Mouse (Mus musculus): ENCODE measurements around the gene Ddb1.
A peak's percentile ranks its signal among the peaks of the same experiment; 100 is the strongest.

The Ddb1 gene

DNA sequence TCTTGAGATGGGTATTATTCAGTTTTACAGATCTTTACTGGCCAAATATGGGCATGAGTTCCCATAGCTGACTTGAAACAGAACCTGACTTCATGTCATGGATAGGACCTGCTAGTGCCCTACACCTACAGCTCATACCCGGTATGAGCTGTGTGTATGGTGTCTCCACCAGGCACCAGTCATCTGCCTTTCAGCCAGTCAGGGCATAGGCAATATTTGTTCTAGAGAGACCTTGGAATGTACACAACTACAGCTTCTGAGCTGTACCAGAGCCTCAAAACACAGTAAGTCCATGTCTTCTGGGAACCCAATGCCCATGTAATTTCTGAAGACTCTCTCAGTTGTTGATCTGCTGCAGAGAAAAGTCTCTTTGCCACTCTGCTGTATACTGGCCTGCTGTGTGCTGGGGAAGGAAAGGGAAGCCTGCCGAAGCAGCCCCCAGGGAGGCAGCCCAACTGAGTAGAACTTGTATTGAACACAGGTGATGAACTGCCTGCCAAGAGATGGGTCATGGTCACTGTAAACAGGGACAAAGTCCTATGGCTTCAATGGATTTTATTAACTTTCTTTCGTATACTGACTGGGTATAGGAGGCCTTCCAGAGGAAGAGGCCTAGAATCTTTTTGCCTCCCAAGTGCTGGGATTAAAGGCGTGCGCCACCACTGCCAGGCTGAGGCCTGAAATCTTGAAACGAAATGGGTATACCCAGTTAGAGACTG, 13.3 kb upstream of the Ddb1 start:
- no peak for DNase-seq (ENCODE audit: low read depth, low spot score)

DNA sequence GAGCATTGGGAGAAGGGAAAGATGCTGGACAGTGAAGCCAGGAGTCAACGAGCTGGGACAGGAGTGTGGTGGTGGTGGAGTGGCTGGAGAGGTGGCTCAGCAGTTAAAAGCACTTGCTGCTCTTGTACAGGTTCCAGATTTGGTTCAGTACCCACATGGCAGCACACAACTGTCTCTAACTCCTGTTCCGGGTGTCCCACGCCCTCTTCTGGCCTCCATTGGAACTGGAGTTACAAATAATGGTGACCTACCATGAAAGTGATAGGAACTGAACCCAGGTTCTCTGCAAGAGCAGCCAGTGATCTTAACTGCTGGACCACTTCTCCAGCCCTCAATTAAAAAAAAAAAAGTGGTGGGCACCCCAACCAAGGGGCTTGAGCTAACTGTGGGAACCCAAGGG, 6.9 kb upstream of the Ddb1 start:
- DNase-seq (ENCODE audit: low read depth, low spot score) = peak; percentile 65

DNA sequence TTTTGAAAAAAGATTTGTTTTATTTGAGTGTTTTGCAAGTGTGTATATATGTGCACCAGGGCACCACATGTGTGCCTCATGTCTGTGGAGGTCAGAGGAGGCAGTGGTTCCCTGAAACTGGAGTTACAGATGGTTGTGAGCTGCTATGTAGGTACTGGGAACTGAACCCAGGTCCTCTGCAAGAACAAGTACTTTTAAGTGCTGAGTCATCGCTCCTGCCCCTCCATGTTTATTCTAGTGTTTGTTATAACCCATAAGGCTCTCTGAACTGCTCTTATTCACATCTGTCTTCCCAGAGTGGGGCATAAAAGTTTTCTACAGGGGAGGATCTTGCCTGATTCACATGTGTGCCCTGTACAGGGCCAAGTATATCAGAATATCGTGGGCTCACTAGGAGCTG, 5.5 kb upstream of the Ddb1 start:
- no peak for DNase-seq (ENCODE audit: low read depth, low spot score)

DNA sequence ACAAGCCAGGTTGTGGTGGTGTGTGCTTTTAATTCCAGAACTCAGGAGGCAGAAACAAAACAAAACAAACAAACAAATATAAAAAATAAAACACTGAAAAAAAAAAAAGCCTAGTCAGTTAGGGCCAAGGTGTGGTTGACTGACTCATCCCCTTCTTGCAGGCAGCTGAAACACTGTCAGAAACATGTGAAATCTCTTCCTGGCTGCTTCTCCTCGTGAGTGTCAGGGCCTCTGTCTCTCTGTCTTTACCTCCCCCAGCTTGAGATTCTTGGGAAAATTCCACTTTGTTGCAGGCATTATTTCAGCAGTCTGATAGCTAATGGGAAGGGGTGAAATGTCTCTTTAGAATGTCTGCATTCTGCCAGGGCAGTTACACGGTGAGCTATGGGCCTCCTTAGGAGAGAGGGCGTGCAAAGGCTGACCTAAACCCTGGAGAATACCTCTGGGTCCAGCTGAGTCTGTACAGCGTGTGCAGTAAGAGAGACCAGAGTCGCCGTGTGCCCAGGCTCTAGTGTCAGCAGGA, 2.8 kb upstream of the Ddb1 start:
- no peak for DNase-seq (ENCODE audit: low read depth, low spot score)

DNA sequence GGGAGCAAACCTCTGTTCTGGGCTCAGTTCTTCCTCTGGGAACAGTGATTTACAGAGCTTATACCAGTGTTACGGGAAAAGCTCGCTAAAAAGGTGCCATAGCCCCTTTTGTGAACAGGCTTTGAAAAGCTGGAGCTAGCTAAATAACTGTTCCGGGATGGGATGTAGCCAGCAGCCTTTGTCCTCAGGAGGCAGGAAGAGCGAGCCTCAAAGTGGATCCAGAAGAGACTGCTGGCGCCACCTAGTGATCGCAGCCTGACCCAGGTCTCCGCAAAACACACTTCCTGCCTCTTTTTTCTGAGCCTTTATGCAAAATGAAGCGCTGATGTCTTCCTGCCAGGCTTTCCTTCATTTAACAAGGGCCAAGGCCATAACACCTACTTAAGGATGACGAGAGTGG, 2.3 kb upstream of the Ddb1 start:
- peak; percentile 92 for DNase-seq (ENCODE audit: low read depth, low spot score)

DNA sequence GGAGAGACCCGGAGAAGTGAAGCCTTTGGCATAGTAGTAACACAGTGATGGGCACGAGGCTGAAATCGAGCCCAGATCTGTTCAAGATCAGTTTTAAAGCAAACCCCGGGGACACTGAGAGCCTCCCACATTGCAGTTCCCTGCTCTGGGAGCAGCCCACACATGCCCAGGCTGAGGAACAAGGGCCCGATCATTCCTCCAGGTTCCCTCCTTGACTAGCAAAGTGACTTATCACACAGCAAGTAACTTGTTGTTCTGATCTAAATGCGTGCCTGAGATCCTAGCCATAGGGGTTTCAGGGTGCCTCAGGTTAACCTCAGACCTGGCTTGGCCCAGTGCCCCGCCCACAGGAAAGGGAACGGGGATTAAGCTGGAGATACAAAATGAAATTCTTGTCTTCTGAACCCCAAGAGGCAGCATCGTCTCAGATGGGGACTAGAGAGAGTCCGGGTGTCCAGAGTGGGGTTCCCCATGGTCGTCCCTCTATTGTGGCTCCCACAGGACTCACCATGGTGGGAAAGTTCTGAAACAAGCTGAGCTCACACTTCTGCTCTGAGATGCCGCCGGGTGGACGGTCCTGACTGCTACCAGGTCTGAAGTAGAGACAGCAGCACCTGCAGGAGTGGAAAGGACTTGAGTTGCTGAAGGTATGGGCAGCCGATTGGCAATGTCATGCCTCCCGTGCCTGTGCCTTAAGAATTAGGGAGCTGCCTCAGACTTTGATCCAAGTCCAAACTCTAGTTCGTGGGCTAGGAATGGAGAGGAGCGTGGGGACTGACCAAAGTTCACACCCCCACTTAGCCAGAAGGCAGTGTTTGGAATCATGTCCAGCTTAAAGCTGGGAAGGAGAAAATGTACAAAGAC, 1.2 kb upstream of the Ddb1 start:
- no peak for DNase-seq (ENCODE audit: low read depth, low spot score)

DNA sequence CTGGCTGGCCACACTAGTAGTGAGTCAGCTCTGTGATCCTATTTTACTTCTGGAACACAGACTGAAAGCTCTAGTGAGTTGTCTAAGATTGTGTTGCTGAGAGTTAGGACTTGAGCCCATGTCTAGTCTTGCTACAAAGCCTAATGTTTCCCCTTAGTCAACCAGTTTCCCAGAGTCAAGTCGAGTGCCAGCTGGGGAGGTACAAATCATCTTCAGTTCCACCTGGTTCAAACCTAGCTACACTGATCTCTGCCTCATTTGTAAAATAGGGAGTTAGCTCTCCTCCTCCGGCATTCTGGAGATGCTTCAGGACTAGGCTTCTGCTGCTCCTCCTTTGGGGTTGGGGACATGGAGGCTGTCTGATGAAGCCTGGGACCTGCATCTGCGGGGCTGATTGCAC, 593 bp upstream of the Ddb1 start:
- DNase-seq (ENCODE audit: low read depth, low spot score) = no peak

DNA sequence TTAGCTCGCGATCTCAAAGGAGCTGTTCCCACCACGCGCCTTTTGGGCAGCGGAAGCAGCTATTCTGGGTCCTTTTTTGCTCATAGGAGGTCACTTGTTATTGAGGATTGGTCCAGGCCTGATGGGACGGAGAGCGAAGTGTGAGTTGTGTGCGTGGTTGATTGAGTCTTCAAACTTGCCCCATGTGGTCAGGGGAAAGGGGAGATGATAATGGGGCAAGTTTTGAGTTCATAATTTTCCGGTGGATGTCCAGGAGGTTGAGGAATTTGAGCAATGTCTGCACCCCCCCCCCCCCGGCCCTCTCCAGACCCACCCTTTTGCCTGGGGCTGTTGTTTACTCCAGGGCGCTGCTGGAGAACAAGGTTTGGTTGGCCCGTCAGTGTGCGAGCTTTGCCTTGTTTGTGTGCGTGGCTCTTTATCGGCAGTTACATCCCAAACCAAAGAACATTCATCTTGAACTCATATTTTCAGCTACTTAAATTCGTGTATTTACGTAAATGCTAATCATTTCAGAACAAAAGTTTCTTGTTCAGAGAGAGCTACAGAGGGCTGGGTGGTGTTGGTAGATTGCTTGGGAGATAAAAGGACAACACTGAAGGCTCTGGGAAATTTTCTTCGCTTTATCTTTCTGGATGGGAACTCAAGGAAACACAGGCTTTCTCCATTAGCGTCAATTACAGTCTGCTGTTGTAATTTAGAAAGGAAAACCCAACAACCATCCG, 935 bp downstream of the Ddb1 start:
- DNase-seq (ENCODE audit: low read depth, low spot score) = peak; percentile 86

DNA sequence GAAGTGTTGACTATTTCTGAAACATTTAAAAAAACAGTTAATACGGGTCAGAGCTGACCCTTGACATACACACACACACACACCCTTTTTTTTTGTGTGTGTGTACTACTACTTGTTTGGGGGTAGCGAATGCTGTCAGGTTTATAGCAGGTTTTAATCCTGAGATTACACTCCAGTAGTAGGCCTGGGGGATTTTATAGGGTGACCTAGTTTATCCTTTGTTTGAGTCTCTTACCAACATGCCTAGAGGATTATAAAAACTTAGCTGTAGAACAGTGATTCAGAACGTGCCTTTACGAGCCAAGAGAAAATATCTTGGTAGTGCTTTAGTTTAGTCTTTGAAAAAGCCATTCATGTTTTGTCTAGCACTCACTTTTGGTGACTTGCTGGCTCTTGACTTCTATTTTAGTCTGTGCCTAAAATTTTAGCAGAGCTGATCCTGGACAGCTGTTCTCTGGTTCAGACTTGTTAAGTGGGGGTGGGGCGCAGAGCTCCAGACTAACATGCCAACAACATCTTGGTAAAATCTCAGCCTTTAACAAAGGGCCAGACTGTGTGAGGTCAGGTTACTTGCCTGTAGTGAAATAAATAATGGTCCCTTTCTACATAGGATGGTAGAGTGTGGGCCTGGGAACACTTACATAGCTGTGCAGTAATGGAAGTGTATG, 3.6 kb downstream of the Ddb1 start:
- DNase-seq (ENCODE audit: low read depth, low spot score) = no peak

DNA sequence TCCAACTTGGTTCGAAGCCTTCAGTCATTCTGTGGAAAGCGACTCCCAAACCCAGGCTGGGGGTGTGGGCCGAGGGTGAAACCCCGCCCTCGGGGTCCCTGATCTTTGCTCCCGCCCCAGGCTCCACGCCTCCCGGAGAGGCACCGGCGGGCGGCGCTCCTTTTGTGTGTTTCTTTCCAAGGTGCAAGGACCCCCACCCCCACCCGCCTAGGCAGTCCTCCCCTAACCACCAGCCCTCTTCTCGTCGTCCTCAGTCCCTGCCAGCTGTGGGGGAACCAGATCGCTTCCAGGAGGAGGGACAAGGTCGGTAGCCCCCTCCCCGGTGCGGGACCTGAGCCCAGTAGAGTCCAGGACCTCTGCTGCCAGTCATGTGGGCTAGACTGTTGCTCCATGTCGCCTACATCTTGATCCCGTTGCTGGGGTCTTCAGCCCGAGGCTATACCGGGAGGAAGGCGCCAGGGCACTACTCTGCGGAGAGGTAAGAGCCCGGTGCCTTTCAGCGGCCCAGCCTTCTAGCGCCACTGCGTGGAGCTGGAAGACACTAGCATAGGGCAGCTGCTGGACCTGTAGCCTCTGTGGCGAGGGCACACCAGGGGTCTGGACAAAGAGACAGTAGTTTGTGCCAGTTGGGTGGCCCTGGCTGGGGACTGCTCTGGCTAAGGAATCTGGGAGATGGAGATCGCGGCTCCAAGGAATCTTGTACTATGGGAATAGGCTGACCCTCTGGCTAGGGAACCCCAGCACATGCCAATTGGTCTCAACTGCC, 29.2 kb downstream of the Ddb1 start, which contains the start of gene Vwce:
TSS of gene Vwce (plus strand) at position 108 of the 766 bp plus-strand sequence.
- DNase-seq (ENCODE audit: low read depth, low spot score) = peak; percentile 48

DNA sequence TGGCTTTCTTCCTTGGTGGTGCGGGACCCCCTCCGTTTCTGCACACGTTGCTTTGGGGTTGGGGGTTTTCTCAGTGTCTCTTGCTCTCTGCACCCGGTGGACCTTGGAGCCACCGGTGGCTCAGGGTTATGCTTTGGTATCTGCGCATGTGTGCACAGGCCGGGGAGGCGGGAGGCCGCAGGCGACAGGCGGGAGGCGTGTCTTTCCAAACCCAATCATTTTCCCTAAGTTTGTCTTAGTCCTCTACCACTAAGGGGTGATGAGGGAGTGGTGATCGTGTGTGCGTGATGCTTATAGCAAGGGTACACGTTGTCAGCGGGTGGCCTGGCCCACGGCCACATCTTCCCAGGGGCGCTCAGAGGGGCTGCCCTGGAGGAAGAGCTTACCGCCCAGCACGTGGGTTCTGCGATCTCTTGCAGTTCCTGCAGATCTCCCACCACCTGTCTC, 29.8 kb downstream of the Ddb1 start:
- DNase-seq (ENCODE audit: low read depth, low spot score) = peak; percentile 65

DNA sequence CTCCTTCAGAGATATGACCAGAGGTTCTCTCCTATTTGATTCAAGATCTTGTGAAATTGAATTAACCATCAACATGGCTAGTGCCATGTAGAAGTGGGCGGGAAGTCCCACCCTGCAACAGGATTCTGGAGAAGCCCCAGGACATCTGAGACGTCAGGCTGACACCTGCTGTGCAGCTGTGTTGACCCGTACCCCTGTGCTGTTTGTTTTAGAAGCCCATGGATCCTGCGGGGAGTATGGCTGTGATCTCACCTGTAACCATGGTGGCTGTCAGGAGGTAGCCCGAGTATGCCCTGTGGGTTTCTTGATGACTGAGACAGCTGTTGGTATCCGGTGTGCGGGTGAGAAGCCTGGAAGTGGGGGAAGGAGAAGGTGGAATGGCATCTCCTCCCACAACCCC, 32.7 kb downstream of the Ddb1 start:
- DNase-seq (ENCODE audit: low read depth, low spot score) = no peak

DNA sequence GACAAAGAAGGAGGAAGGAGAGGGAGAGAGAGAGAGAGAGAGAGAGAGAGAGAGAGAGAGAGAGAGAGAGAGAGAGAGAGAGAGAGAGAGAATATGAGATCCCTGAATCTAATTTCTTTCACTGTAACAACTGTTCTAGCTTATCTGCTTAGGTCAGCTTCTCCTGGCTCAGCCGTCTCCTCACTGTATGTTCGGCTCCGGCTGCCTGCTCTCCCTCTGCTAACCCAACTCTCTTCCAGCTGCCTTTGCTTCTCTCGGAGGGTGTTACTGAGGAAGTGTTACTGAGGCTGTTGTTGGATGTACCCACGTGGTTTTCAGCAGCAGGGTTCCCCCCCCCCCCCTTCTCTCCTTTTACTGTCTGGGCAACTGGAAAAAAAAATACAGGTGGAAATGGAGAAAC, 35.0 kb downstream of the Ddb1 start:
- no peak for DNase-seq (ENCODE audit: low read depth, low spot score)

DNA sequence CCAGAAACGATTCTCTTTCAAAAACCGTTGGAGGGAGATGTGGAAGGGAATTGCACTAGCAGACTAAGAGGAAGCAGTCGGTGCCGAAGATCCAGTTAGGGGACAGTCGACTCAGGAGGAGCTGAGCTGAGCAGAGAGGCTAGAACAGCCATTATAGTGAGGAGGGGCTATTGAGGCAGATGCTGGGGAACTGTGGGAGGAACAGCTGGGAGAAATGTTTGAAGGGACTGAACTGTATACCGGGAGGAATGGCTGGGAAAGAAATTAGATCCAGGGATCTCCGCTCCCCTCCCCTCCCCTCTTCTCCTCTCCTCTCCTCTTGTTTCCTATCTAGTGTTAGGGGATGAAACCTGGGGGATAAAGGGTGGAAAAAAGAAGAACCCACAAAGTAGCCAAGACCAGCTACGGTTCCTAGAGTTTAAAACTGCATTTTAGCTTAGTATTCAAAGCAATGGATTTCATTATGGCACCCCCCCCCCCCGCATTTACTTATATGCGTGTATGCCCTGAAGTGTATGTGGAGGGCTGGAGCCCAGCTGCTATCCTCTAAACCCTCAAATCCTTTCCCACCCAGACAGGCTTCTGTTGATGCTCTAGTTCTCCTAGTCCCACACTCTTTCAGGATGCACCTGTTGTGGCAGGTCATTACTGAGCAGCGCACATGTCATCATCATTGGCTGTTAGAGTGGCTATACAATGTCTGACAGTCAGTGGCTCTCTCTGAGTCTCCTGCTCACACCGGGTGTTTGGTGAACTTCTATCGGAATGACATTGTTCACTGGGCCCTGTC, 35.7 kb downstream of the Ddb1 start:
- DNase-seq (ENCODE audit: low read depth, low spot score) = no peak

DNA sequence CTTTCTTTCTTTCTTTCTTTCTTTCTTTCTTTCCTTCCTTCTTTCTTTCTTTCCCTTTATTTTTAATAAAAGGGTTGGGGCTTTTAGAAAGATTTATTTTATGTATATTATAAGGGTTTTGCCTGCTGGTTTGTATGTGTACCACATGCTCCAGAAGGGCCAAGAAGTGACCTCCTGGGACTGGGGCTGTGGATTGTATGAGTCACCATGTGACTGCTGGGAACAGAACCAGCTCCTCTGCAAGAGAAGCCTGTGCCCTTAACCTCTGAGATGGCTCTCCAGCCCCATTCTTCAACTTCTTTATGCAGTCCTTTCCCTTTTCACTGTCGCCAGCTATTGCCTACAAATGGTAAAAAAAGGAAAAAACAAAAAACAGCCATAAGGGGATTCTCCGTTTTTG, 40.5 kb downstream of the Ddb1 start:
- no peak for DNase-seq (ENCODE audit: low read depth, low spot score)

DNA sequence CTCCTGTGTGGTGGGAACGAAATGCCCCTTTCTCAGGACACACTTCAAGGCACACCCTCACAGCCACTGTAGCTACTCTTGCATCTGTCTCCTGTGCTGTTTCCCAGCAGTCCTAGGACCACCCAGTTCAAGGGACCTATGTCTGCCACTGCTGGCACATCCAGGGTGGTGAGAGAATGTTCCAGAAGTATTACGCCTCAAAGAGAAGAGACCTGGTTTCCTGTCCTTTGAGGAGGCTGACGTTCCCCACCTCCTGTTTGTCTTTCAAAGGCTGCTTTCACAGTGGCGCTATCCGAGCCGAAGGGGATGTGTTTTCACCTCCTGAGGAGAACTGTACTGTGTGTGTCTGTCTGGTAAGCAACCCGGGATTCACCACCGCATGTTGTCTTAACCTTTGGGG, 43.0 kb downstream of the Ddb1 start:
- DNase-seq (ENCODE audit: low read depth, low spot score) = no peak

DNA sequence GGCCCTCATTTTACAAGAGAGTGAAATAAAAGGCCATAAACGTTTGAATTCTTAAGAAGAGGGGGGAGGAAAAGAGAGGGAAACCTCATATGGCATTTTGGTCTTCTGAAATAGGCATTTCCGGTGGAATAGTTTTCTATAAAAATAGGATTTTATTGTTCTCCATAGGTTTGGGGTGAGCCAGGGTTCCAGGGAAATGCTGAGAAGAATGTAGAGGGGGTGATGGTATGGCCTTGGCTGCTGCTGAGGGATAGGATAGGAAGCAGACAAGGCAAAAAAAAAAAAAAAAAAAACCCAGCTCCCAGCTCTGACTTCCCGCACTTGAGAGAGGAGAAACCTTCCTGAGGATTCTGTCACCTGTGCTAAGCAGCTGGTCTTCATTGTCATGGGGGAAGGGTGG, 50.9 kb downstream of the Ddb1 start:
- no peak for DNase-seq (ENCODE audit: low read depth, low spot score)

DNA sequence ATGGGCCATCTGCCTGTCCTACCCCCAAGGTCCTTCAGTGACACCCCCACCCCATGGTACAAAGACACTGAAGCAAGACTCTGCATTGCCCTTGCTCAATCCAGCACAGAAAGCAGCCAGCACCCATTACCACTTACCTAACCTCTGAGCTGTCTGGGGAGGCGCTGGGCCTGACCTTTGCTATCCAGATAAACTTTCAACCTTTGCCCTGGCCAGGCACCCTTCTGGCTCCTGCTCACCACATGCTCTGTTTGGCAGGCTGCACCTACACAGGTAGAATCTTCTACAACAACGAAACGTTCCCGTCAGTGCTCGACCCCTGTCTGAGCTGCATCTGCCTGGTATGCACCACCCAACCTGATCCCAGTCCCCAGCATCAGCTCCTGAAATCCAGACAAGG, 52.6 kb downstream of the Ddb1 start:
- DNase-seq (ENCODE audit: low read depth, low spot score) = no peak

DNA sequence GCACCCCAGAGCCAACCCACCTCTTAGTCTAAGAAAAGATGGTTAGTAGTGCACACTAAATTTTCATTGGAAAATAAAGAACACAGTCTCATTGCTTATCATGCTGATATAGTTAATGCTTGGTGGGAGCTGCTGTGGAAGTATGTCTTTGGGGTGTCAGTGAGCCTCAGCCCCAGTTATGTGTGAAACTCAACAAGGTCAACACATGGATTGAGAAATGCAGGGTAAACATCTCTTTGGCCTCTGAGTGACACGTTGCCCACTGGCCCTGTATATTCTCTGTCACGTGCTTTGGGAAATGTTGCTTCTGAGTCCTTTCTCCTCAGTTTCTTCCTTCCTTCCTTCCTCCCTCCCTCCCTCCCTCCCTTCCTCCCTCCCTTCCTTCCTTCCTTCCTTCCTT, 53.3 kb downstream of the Ddb1 start:
- no peak for DNase-seq (ENCODE audit: low read depth, low spot score)

DNA sequence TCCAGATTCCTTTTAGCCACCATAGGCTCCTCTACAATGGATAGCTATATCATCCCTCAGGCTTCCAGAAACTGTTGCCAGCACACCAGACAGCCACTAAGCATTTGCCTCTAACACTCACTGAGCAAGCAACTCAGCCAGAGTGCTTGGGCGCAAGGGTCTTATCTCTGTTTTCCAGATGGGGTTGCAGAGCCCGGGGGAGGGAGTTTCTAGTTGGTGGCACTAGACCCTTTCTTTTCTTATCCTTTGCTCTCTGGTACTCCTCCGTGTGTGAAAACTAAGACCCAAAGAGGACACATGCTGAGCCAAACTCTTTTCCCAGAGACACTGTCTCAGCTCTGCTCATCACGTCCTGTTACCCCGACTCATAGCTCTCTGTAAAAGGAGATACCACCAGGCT, 56.2 kb downstream of the Ddb1 start:
- no peak for DNase-seq (ENCODE audit: low read depth, low spot score)

All from ZHBTc4 (cell line).